Mouse (Mus musculus) CH12.LX (cell line): Measurements from ENCODE around the gene Znrd1as. TPM values are rescaled to one million over a fixed set of nuclear protein-coding genes. Genes with fewer than 3 reads are reported as not detected.

ENCODE experiments used
- DNase-seq: peaks from one replicate; pipeline ENCODE4 v3.0.0-alpha.2; 2013; ENCODE audit errors: extremely low read depth
- H3K27ac ChIP-seq: 2 replicates; pipeline ENCODE4 v1.5.1; 2012; ENCODE audit warnings: low read depth, mild to moderate bottlenecking, control low read depth, moderate library complexity; ENCODE audit not compliant: insufficient read depth
- H3K27me3 ChIP-seq: replicated peaks from 2 replicates; pipeline ENCODE3; 2012; ENCODE audit warnings: inconsistent platforms
- H3K36me3 ChIP-seq, 2 experiments: replicated peaks in 1 of 2; 2 replicates each; pipeline versions ENCODE3 to v1.6.1; 2012; ENCODE audit warnings: inconsistent platforms in 1 of 2, low read length in 1 of 2, mild to moderate bottlenecking in 1 of 2, mixed read lengths in 1 of 2, moderate library complexity in 1 of 2; ENCODE audit not compliant: control insufficient read depth in 1 of 2, insufficient read depth in 1 of 2
- H3K4me1 ChIP-seq, 2 experiments: 2 replicates each; pipeline ENCODE4 v1.6.1; 2012; ENCODE audit warnings: inconsistent platforms in 1 of 2, moderate library complexity in 1 of 2; ENCODE audit not compliant: insufficient read depth in 2 of 2, control insufficient read depth in 1 of 2
- H3K4me2 ChIP-seq: 2 replicates; pipeline ENCODE4 v1.6.1; 2012; ENCODE audit warnings: low read depth, mild to moderate bottlenecking, control low read depth; ENCODE audit not compliant: poor library complexity, insufficient read depth, severe bottlenecking
- H3K4me3 ChIP-seq, 3 experiments: fragments of 150-350 bp in 1 of 3; sonication (generic) in 1 of 3; replicated peaks in 1 of 3; 2 replicates each; pipeline versions ENCODE3 to v1.5.1; 2011 to 2012; ENCODE audit warnings: low read depth in 2 of 3, low read length in 2 of 3, mild to moderate bottlenecking in 2 of 3, moderate library complexity in 2 of 3, control low read depth in 1 of 3, improper control_type of control experiment in 1 of 3, inconsistent platforms in 1 of 3, mixed read lengths in 1 of 3; ENCODE audit not compliant: poor library complexity in 1 of 3
- H3K79me2 ChIP-seq: replicated peaks from 2 replicates; pipeline ENCODE4 v1.6.1; 2012; ENCODE audit warnings: mild to moderate bottlenecking, moderate library complexity; ENCODE audit not compliant: control insufficient read depth, poor library complexity, insufficient read depth, severe bottlenecking; ENCODE audit errors: extremely low read depth
- H3K9ac ChIP-seq: 2 replicates; pipeline ENCODE4 v1.6.1; 2012; ENCODE audit warnings: low read depth, mild to moderate bottlenecking, control low read depth, moderate library complexity; ENCODE audit not compliant: insufficient read depth
- H3K9me3 ChIP-seq: replicated peaks from 2 replicates; pipeline ENCODE3; 2012; ENCODE audit warnings: low read length, inconsistent platforms, mixed read lengths
- ELF1 ChIP-seq: IDR thresholded peaks from 2 replicates; pipeline ENCODE4 v1.6.1; 2014; ENCODE audit warnings: low read depth, mild to moderate bottlenecking, inconsistent platforms, low read length, improper control_type of control experiment
- ETS1 ChIP-seq: conservative IDR thresholded peaks from 2 replicates; pipeline ENCODE4 v1.6.1; 2012; ENCODE audit warnings: low read depth, mild to moderate bottlenecking, inconsistent platforms, low read length, improper control_type of control experiment, moderate library complexity
- HCFC1 ChIP-seq: IDR thresholded peaks from 2 replicates; pipeline ENCODE4 v1.6.1; 2012; ENCODE audit warnings: low read depth, mild to moderate bottlenecking, inconsistent platforms, low read length, improper control_type of control experiment
- JUND ChIP-seq: conservative IDR thresholded peaks from 2 replicates; pipeline ENCODE4 v1.6.1; 2011; ENCODE audit warnings: low read depth, low read length, improper control_type of control experiment
- MXI1 ChIP-seq: IDR thresholded peaks from 2 replicates; pipeline ENCODE4 v1.6.1; 2011; ENCODE audit warnings: mild to moderate bottlenecking, low read depth, low read length, improper control_type of control experiment
- MYC ChIP-seq: IDR thresholded peaks from 2 replicates; pipeline ENCODE4 v1.6.1; 2011; ENCODE audit warnings: low read depth, mild to moderate bottlenecking, improper control_type of control experiment, low read length
- PAX5 ChIP-seq: IDR thresholded peaks from 2 replicates; pipeline ENCODE4 v1.6.1; 2012; ENCODE audit warnings: low read length, inconsistent platforms, mixed read lengths
- RCOR1 ChIP-seq: conservative IDR thresholded peaks from 2 replicates; pipeline ENCODE4 v1.6.1; 2012; ENCODE audit warnings: low read depth, mild to moderate bottlenecking, inconsistent platforms, low read length, improper control_type of control experiment
- SIN3A ChIP-seq: IDR thresholded peaks from 2 replicates; pipeline ENCODE4 v1.6.1; 2012; ENCODE audit warnings: low read length, improper control_type of control experiment, inconsistent platforms
- SMC3 ChIP-seq: IDR thresholded peaks from 2 replicates; pipeline ENCODE4 v1.6.1; 2011; ENCODE audit warnings: low read depth, low read length, improper control_type of control experiment
- ZC3H11A ChIP-seq: IDR thresholded peaks from 2 replicates; pipeline ENCODE4 v1.6.1; 2012; ENCODE audit warnings: low read depth, mild to moderate bottlenecking, inconsistent platforms, low read length, improper control_type of control experiment
- ZKSCAN1 ChIP-seq: IDR thresholded peaks from 2 replicates; pipeline ENCODE4 v1.6.1; 2012; ENCODE audit warnings: low read depth, inconsistent platforms, low read length, improper control_type of control experiment, borderline replicate concordance
- dilution Hi-C: fragments of 300-500 bp; cut with MboI; formaldehyde crosslinking; loops from 2 replicates; pipeline ENCODE4 v1.14.3; 2020; ENCODE audit warnings: low sequenced_read_pairs; ENCODE audit not compliant: extremely low pct_unique_long_range_greater_than_20kb, extremely low pct_ligation_motif_present
- in situ Hi-C: fragments of 300-500 bp; cut with MboI; formaldehyde crosslinking; loops from 3 replicates; pipeline ENCODE4 v1.14.3; 2019; ENCODE audit warnings: low sequenced_read_pairs, low pct_ligation_motif_present, low pct_unique_long_range_greater_than_20kb, mixed read lengths
- polyA plus RNA-seq: library from polyadenylated mRNA; unstranded; fragments of >175 nt; gene quantifications from 2 replicates; pipeline ENCODE4 v1.2.1, GENCODE M21; 2012; ENCODE audit warnings: low read depth; ENCODE audit not compliant: insufficient read length
- total RNA-seq, 2 experiments: library from RNA; depleted of rRNA; stranded (reverse); fragments of 300-350 nt in 1 of 2; fragments of >200 nt in 1 of 2; gene quantifications; 2 replicates each; pipeline ENCODE4 v1.2.3; 2012 to 2014

Znrd1as gene
- total and polyA plus RNA-seq, 3 experiments, result 8.1 to 9.3 (median 8.5) TPM

DNA sequence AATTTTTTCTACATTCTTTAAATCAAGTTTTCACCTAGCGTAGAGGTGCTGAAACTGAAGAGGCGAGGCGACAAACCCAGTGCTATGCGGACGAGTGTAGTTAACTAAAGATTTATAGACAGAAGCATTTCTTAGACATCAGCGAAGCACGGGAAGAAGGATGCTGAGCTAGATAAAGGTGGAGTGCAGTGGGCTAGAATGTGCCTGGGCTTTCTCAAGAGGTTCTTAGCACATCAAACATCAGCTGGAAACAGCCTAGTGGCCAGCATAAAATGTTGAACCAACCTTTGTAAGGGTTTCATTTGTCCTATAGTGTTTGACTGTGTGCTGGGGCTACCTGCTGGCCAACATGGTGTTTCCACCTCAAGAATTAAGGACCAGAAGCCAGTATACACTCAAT is 42.5 kb downstream of the Znrd1as start, which contains the start of gene Zfp57:
Gene Zfp57 (plus strand): TSS at position 301 of the 400 bp plus-strand sequence.
- Histone ChIP-seq H3K9ac (no peak within 1 kb of the TSS), H3K4me1 (0 out of 4 replicates have a peak, but pooled peaks cover 0 to 4% of the 10 kb centered on the region in 2 experiments), H3K9me3 (no peaks in the 10 kb centered on the region), H3K36me3 (no peaks in the 10 kb centered on the region), H3K27me3 (no peaks in the 10 kb centered on the region), H3K4me3 (no peak within 1 kb of the TSS), H3K27ac (no peak within 1 kb of the TSS), H3K4me2 (no peak within 1 kb of the TSS), H3K79me2 (no peaks in the 10 kb centered on the region)
- TF ChIP-seq SIN3A, result no peak
- no peak for TF ChIP-seq PAX5
- TF ChIP-seq MXI1, result no peak
- no peak for TF ChIP-seq ZC3H11A
- TF ChIP-seq MYC, result no peak
- no peak for TF ChIP-seq ETS1
- no peak for TF ChIP-seq JUND
- dilution Hi-C loops, result no loop called here
- in situ Hi-C loops, result no loop called here
- DNase-seq, result no peak

GRCm38 (mm10) chr17:37002364-37003330 is 44.3 kb downstream of the Znrd1as start:
- no peak for DNase-seq
- no peak for TF ChIP-seq HCFC1
- no peak for TF ChIP-seq ELF1
- TF ChIP-seq SMC3, result no peak
- TF ChIP-seq RCOR1, result no peak
- TF ChIP-seq ZKSCAN1, result no peak
- TF ChIP-seq ETS1, result no peak
- no peaks in the 10 kb centered on the region for H3K27me3 ChIP-seq
- H3K27ac ChIP-seq, result no peak overlapping the region
- H3K4me2 ChIP-seq, result no peak overlapping the region
- H3K9me3 ChIP-seq, result no peaks in the 10 kb centered on the region
- in situ Hi-C loops (no loop called here), dilution Hi-C loops (no loop called here)
- H3K9ac ChIP-seq, result no peak overlapping the region
- no peaks in the 10 kb centered on the region for H3K79me2 ChIP-seq
- H3K4me3 ChIP-seq, result no peak overlapping the region
- H3K4me1 ChIP-seq, result no peaks in the 10 kb centered on the region
- H3K36me3 ChIP-seq, result no peaks in the 10 kb centered on the region
